Mouse (Mus musculus) B cell, adult 62 days (primary cell): ENCODE measurements around the gene Hint3. TPM values are rescaled to one million over a fixed set of nuclear protein-coding genes. Genes with fewer than 3 reads are reported as not detected.

ENCODE experiments used
- total RNA-seq: library from RNA; stranded (reverse); gene quantifications from 4 replicates; pipeline ENCODE4 v1.2.4, GENCODE M21; 2023

The Hint3 gene
- total RNA-seq: 23.5 to 31.3 TPM (median 26.7 TPM) in 4 replicates

GRCm38 (mm10) chr10:30629513-30629912 lies at the start of gene Hint3:
Hint3 (minus strand) TSS chr10:30629632.

GRCm38 (mm10) chr10:30600542-30600966 lies 28.9 kb downstream of the Hint3 start, which contains the start of gene Trmt11:
Trmt11 (minus strand) TSS chr10:30600749.

Other genes starting within 250 kb of the Hint3 start
- gene Trmt11, start 28.9 kb downstream of the Hint3 start, total RNA-seq: 10.5 to 18.6 TPM (median 14.4 TPM) in 4 replicates
- 18.1 to 22.7 TPM (median 19.9 TPM) in 4 replicates for gene Ncoa7, start 173.7 kb upstream of the Hint3 start, total RNA-seq
- gene Hey2, start 213.2 kb upstream of the Hint3 start, total RNA-seq: 0.23 to 0.33 TPM (median 0.30 TPM) in 3 of 4 replicates, not detected in the other